Mouse (Mus musculus): ENCODE results near the gene H3f3b.

GRCm38 (mm10) chr11:116005701-116006419, 21.9 kb downstream of the H3f3b start:
- TF ChIP-seq CTCF (IDR thresholded peaks at IDR 0.05; ENCODE audit: low read depth) (no peak), EP300 (optimal IDR thresholded peaks at IDR 0.05) (no peak)

All from stomach, postnatal 0 days (tissue).